Mouse (Mus musculus) lung, postnatal 25 days (tissue): Measurements from ENCODE around the gene Ptprt.

ENCODE experiments used
- DNase-seq: peaks from one replicate; pipeline ENCODE4 v3.0.0; 2022; ENCODE audit warnings: low spot score

Ptprt gene

GRCm38 (mm10) chr2:161668302-161668986, 992.5 kb downstream of the Ptprt start:
- no peak for DNase-seq

- no peak for DNase-seq
Observed at GRCm38 (mm10) chr2:161661912-161662311, 999.0 kb downstream of the Ptprt start.

GRCm38 (mm10) chr2:161660827-161661226, 1000.1 kb downstream of the Ptprt start:
- DNase-seq, result no peak

- no peak for DNase-seq
Observed at GRCm38 (mm10) chr2:161657046-161657445, 1003.9 kb downstream of the Ptprt start.

GRCm38 (mm10) chr2:161656632-161657031, 1004.3 kb downstream of the Ptprt start:
- no peak for DNase-seq

- DNase-seq, result no peak
Observed at GRCm38 (mm10) chr2:161640805-161641204, 1020.1 kb downstream of the Ptprt start.

- no peak for DNase-seq
Observed at GRCm38 (mm10) chr2:161634084-161634483, 1026.9 kb downstream of the Ptprt start.

GRCm38 (mm10) chr2:161625896-161626295, 1035.1 kb downstream of the Ptprt start:
- DNase-seq, result no peak

- no peak for DNase-seq
Observed at GRCm38 (mm10) chr2:161608401-161608800, 1052.5 kb downstream of the Ptprt start.

- no peak for DNase-seq
Observed at GRCm38 (mm10) chr2:161607372-161607771, 1053.6 kb downstream of the Ptprt start.

GRCm38 (mm10) chr2:161600206-161600808, 1060.6 kb downstream of the Ptprt start:
- no peak for DNase-seq

- no peak for DNase-seq
Observed at GRCm38 (mm10) chr2:161593391-161594152, 1067.4 kb downstream of the Ptprt start.

- DNase-seq, result no peak
Observed at GRCm38 (mm10) chr2:161574401-161574800, 1086.5 kb downstream of the Ptprt start.

- no peak for DNase-seq
Observed at GRCm38 (mm10) chr2:161572201-161572600, 1088.7 kb downstream of the Ptprt start.

- peak; percentile 15 for DNase-seq
Observed at GRCm38 (mm10) chr2:161570236-161570995, 1090.5 kb downstream of the Ptprt start.

GRCm38 (mm10) chr2:161561502-161561901, 1099.4 kb downstream of the Ptprt start:
- no peak for DNase-seq

GRCm38 (mm10) chr2:161557874-161558273, 1103.1 kb downstream of the Ptprt start:
- no peak for DNase-seq

- no peak for DNase-seq
Observed at GRCm38 (mm10) chr2:161553651-161554050, 1107.3 kb downstream of the Ptprt start.

GRCm38 (mm10) chr2:161552011-161552410, 1108.9 kb downstream of the Ptprt start:
- DNase-seq, result no peak

GRCm38 (mm10) chr2:161549577-161549976, 1111.4 kb downstream of the Ptprt start:
- no peak for DNase-seq

GRCm38 (mm10) chr2:161547318-161547717, 1113.6 kb downstream of the Ptprt start:
- DNase-seq, result no peak

GRCm38 (mm10) chr2:161545406-161545805, 1115.5 kb downstream of the Ptprt start:
- no peak for DNase-seq
